Mouse (Mus musculus) hindbrain, postnatal 0 days (tissue): Measurements from ENCODE around the gene Olfr1392. TPM values are rescaled to one million over a fixed set of nuclear protein-coding genes. Genes with fewer than 3 reads are reported as not detected.

ENCODE experiments used
- ATAC-seq: fragments of 200-750 bp; cut with Nextera tagmentation; 2 replicates; pipeline ENCODE4 v1.8.0; 2017; ENCODE audit warnings: mild to moderate bottlenecking, moderate TSS enrichment, moderate library complexity
- DNase-seq: peaks from one replicate; pipeline ENCODE4 v3.0.0-alpha.2; 2015; ENCODE audit warnings: low spot score
- H3K27ac ChIP-seq: fragments of 300-500 bp; sonication (generic); 2 replicates; pipeline ENCODE4 v1.5.1; 2014; ENCODE audit warnings: mild to moderate bottlenecking
- H3K27me3 ChIP-seq: fragments of 300-500 bp; sonication (generic); 2 replicates; pipeline ENCODE4 v1.6.1; 2014; ENCODE audit warnings: low read length, mixed read lengths; ENCODE audit not compliant: insufficient read depth
- H3K36me3 ChIP-seq: fragments of 300-500 bp; sonication (generic); 2 replicates; pipeline ENCODE4 v1.6.1; 2014; ENCODE audit warnings: low read length, mixed read lengths; ENCODE audit not compliant: insufficient read depth
- H3K4me1 ChIP-seq: fragments of 300-500 bp; sonication (generic); 2 replicates; pipeline ENCODE4 v1.6.1; 2014; ENCODE audit warnings: antibody characterized with exemption, low read length, mixed read lengths; ENCODE audit not compliant: insufficient read depth
- H3K4me2 ChIP-seq: fragments of 300-500 bp; sonication (generic); 2 replicates; pipeline ENCODE4 v1.6.1; 2014; ENCODE audit warnings: low read depth, mild to moderate bottlenecking, low read length, moderate library complexity, mixed read lengths
- H3K4me3 ChIP-seq: fragments of 300-500 bp; sonication (generic); 2 replicates; pipeline ENCODE4 v1.5.1; 2014; ENCODE audit warnings: low read length
- H3K9ac ChIP-seq: fragments of 300-500 bp; sonication (generic); replicated peaks from 2 replicates; pipeline ENCODE4 v1.6.1; 2014; ENCODE audit warnings: mild to moderate bottlenecking, low read length, moderate library complexity, mixed read lengths
- H3K9me3 ChIP-seq: fragments of 300-500 bp; sonication (generic); 2 replicates; pipeline ENCODE4 v1.6.1; 2016; ENCODE audit warnings: low read length, mixed read lengths
- CTCF ChIP-seq: IDR thresholded peaks from 2 replicates; pipeline ENCODE4 v1.5.1; 2016; ENCODE audit warnings: antibody characterized with exemption, control low read depth, low read depth
- WGBS: fragments of 180-500 bp; shearing (Covaris S2); extraction: QIAGEN DNeasy Blood & Tissue Kit; methylation state at CpG from one replicate; pipeline ENCODE4 v1.1.7; 2014; 5-methylcytosine and 5-hydroxymethylcytosine counted together
- polyA plus RNA-seq: library from polyadenylated mRNA; unstranded; fragments of >200 nt; fragmentation: Nextera tagmentation; extraction: Ambion mirVana; gene quantifications from 2 replicates; pipeline ENCODE4 v1.2.1, GENCODE M21; 2015
- total RNA-seq: library from RNA; depleted of rRNA; stranded (reverse); fragments of >200 nt; gene quantifications from 2 replicates; pipeline ENCODE4 v1.2.3, GENCODE M21; 2014; rRNA removed

Olfr1392 gene
- total and polyA plus RNA-seq, 2 experiments from 2014 or later: not detected

GRCm38 (mm10) chr11:49337150-49337832, 52.2 kb downstream of the Olfr1392 start:
- no peak for TF ChIP-seq CTCF
- ATAC-seq (no peak), DNase-seq (no peak)
- no peaks in the 10 kb centered on the region for H3K27me3 ChIP-seq
- WGBS: 68% methylated on average over 4 of the region's 4 CpGs
- no peaks in the 10 kb centered on the region for H3K9me3 ChIP-seq
- no peak overlapping the region for H3K9ac ChIP-seq
- H3K4me3 ChIP-seq: no peak overlapping the region
- no peak overlapping the region for H3K27ac ChIP-seq
- H3K4me1 ChIP-seq: no peaks in the 10 kb centered on the region
- no peak overlapping the region for H3K4me2 ChIP-seq
- no peaks in the 10 kb centered on the region for H3K36me3 ChIP-seq

Other genes starting within 250 kb of the Olfr1392 start
- gene 9930111J21Rik2, start 234.0 kb upstream of the Olfr1392 start, total RNA-seq: 0.78 and 1.7 TPM in 2 replicates
- 0.16 and 0.49 TPM in 2 replicates for gene 9930111J21Rik2, start 234.0 kb upstream of the Olfr1392 start, polyA plus RNA-seq
- not detected in 2 replicates for gene Tgtp2, start 221.1 kb upstream of the Olfr1392 start, total RNA-seq
- 0.20 and 0.52 TPM in 2 replicates for gene Tgtp2, start 221.1 kb upstream of the Olfr1392 start, polyA plus RNA-seq
- 0.68 TPM in 1 of 2 replicates, not detected in the other for gene Ifi47, start 208.7 kb upstream of the Olfr1392 start, total RNA-seq
- 1.2 and 1.6 TPM in 2 replicates for gene Ifi47, start 208.7 kb upstream of the Olfr1392 start, polyA plus RNA-seq
- not detected in 2 replicates for gene Olfr1396, start 170.4 kb upstream of the Olfr1392 start, total RNA-seq
- gene Olfr1396, start 170.4 kb upstream of the Olfr1392 start, polyA plus RNA-seq: not detected in 2 replicates
- gene Olfr1395, start 143.0 kb upstream of the Olfr1392 start, total RNA-seq: not detected in 2 replicates
- gene Olfr1395, start 143.0 kb upstream of the Olfr1392 start, polyA plus RNA-seq: not detected in 2 replicates
- gene Olfr1394, start 130.9 kb upstream of the Olfr1392 start, total RNA-seq: not detected in 2 replicates
- not detected in 2 replicates for gene Olfr1394, start 130.9 kb upstream of the Olfr1392 start, polyA plus RNA-seq
- 0.37 TPM in 1 of 2 replicates, not detected in the other for gene Btnl9, start 98.1 kb upstream of the Olfr1392 start, total RNA-seq
- 0.39 and 0.50 TPM in 2 replicates for gene Btnl9, start 98.1 kb upstream of the Olfr1392 start, polyA plus RNA-seq
- 20.2 and 25.0 TPM in 2 replicates for gene Zfp62, start 82.0 kb upstream of the Olfr1392 start, total RNA-seq
- 25.7 and 25.8 TPM in 2 replicates for gene Zfp62, start 82.0 kb upstream of the Olfr1392 start, polyA plus RNA-seq
- 87.4 and 109 TPM in 2 replicates for gene Mgat1, start 41.1 kb upstream of the Olfr1392 start, total RNA-seq
- gene Mgat1, start 41.1 kb upstream of the Olfr1392 start, polyA plus RNA-seq: 33.6 and 35.3 TPM in 2 replicates
- gene Olfr1393, start 7.0 kb upstream of the Olfr1392 start, total RNA-seq: 0.86 TPM in 1 of 2 replicates, not detected in the other
- 0.10 and 0.13 TPM in 2 replicates for gene Olfr1393, start 7.0 kb upstream of the Olfr1392 start, polyA plus RNA-seq
- gene Olfr10, start 19.5 kb downstream of the Olfr1392 start, total RNA-seq: not detected in 2 replicates
- not detected in 2 replicates for gene Olfr10, start 19.5 kb downstream of the Olfr1392 start, polyA plus RNA-seq
- not detected in 2 replicates for gene Olfr1391, start 37.5 kb downstream of the Olfr1392 start, total RNA-seq
- not detected in 2 replicates for gene Olfr1391, start 37.5 kb downstream of the Olfr1392 start, polyA plus RNA-seq
- gene Olfr1390, start 49.9 kb downstream of the Olfr1392 start, total RNA-seq: not detected in 2 replicates
- gene Olfr1390, start 49.9 kb downstream of the Olfr1392 start, polyA plus RNA-seq: not detected in 2 replicates
- not detected in 2 replicates for gene Olfr1389, start 137.8 kb downstream of the Olfr1392 start, total RNA-seq
- gene Olfr1389, start 137.8 kb downstream of the Olfr1392 start, polyA plus RNA-seq: not detected in 2 replicates
- gene Olfr1388, start 151.3 kb downstream of the Olfr1392 start, total RNA-seq: 0.10 TPM in 1 of 2 replicates, not detected in the other
- 0.08 TPM in 1 of 2 replicates, not detected in the other for gene Olfr1388, start 151.3 kb downstream of the Olfr1392 start, polyA plus RNA-seq
- gene Olfr1387, start 170.1 kb downstream of the Olfr1392 start, total RNA-seq: not detected in 2 replicates
- not detected in 2 replicates for gene Olfr1387, start 170.1 kb downstream of the Olfr1392 start, polyA plus RNA-seq
- gene Olfr1386, start 179.8 kb downstream of the Olfr1392 start, total RNA-seq: not detected in 2 replicates
- not detected in 2 replicates for gene Olfr1386, start 179.8 kb downstream of the Olfr1392 start, polyA plus RNA-seq
- not detected in 2 replicates for gene Olfr1385, start 203.8 kb downstream of the Olfr1392 start, total RNA-seq
- not detected in 2 replicates for gene Olfr1385, start 203.8 kb downstream of the Olfr1392 start, polyA plus RNA-seq
- gene Olfr1384, start 221.4 kb downstream of the Olfr1392 start, total RNA-seq: not detected in 2 replicates
- not detected in 2 replicates for gene Olfr1384, start 221.4 kb downstream of the Olfr1392 start, polyA plus RNA-seq
- gene Olfr1383, start 234.4 kb downstream of the Olfr1392 start, total RNA-seq: not detected in 2 replicates
- gene Olfr1383, start 234.4 kb downstream of the Olfr1392 start, polyA plus RNA-seq: not detected in 2 replicates
- not detected in 2 replicates for gene Olfr1382, start 243.0 kb downstream of the Olfr1392 start, total RNA-seq
- not detected in 2 replicates for gene Olfr1382, start 243.0 kb downstream of the Olfr1392 start, polyA plus RNA-seq